Mouse (Mus musculus) brown adipose tissue, adult 24 weeks (tissue): Measurements from ENCODE around the gene Coq9. TPM values are rescaled to one million over a fixed set of nuclear protein-coding genes. Genes with fewer than 3 reads are reported as not detected.
"Not testable (repeated sequence)": the region's sequence is repeated elsewhere in the genome, so short reads cannot be mapped to it uniquely, and the experiment has no call there.

Experiments used
- H3K27ac ChIP-seq: fragments of 200-500 bp; replicated peaks from 2 replicates; pipeline ENCODE4 v1.5.1; 2012; ENCODE audit warnings: low read depth, mild to moderate bottlenecking, low read length
- H3K4me1 ChIP-seq: fragments of 200-500 bp; 2 replicates; pipeline ENCODE4 v1.6.1; 2012; ENCODE audit warnings: low read length, mixed read lengths; ENCODE audit not compliant: control insufficient read depth, insufficient read depth, insufficient read length
- H3K4me3 ChIP-seq: fragments of 200-500 bp; 2 replicates; pipeline ENCODE4 v1.5.1; 2012; ENCODE audit warnings: low read depth, mild to moderate bottlenecking, low read length, moderate library complexity; ENCODE audit not compliant: insufficient read depth
- polyA plus RNA-seq: library from polyadenylated mRNA; stranded (reverse); fragments of >200 nt; gene quantifications from 2 replicates; pipeline ENCODE4 v1.2.4, GENCODE M21; 2012; ENCODE audit not compliant: missing spikeins, insufficient read depth, insufficient read length

The Coq9 gene
- polyA plus RNA-seq, 1 experiment = 387 TPM

GRCm38 (mm10) chr8:94811654-94812053 lies 26.5 kb upstream of the Coq9 start:
- Histone ChIP-seq H3K4me1 (no peaks in the 10 kb centered on the region), H3K27ac (no peak overlapping the region), H3K4me3 (no peak overlapping the region)

GRCm38 (mm10) chr8:94812645-94813098 lies 25.4 kb upstream of the Coq9 start:
- Histone ChIP-seq H3K4me3 (no peak overlapping the region), H3K27ac (no peak overlapping the region), H3K4me1 (no peaks in the 10 kb centered on the region)

GRCm38 (mm10) chr8:94814556-94814955 lies 23.6 kb upstream of the Coq9 start:
- Histone ChIP-seq H3K4me1 (no peaks in the 10 kb centered on the region), H3K27ac (no peak overlapping the region), H3K4me3 (no peak overlapping the region)

GRCm38 (mm10) chr8:94817933-94818332 lies 20.2 kb upstream of the Coq9 start:
- Histone ChIP-seq H3K4me3 (no peak overlapping the region), H3K4me1 (no peaks in the 10 kb centered on the region), H3K27ac (no peak overlapping the region)

GRCm38 (mm10) chr8:94819671-94820179 lies 18.4 kb upstream of the Coq9 start:
- H3K27ac ChIP-seq = no peak overlapping the region
- H3K4me3 ChIP-seq = no peak overlapping the region
- no peaks in the 10 kb centered on the region for H3K4me1 ChIP-seq

- no peaks in the 10 kb centered on the region for H3K4me1 ChIP-seq
- H3K27ac ChIP-seq = no peak overlapping the region
- no peak overlapping the region for H3K4me3 ChIP-seq
Measured at GRCm38 (mm10) chr8:94820553-94820952, 17.6 kb upstream of the Coq9 start.

- H3K27ac ChIP-seq = no peak overlapping the region
- H3K4me3 ChIP-seq = no peak overlapping the region
- no peaks in the 10 kb centered on the region for H3K4me1 ChIP-seq
Measured at GRCm38 (mm10) chr8:94821381-94821780, 16.7 kb upstream of the Coq9 start.

GRCm38 (mm10) chr8:94822637-94823560 lies 15.2 kb upstream of the Coq9 start:
- Histone ChIP-seq H3K4me3 (no peak overlapping the region), H3K27ac (no peak overlapping the region), H3K4me1 (no peaks in the 10 kb centered on the region)

GRCm38 (mm10) chr8:94825170-94825569 lies 13.0 kb upstream of the Coq9 start:
- H3K4me3 ChIP-seq = no peak overlapping the region
- H3K4me1 ChIP-seq = no peaks in the 10 kb centered on the region

GRCm38 (mm10) chr8:94826210-94826609 lies 11.9 kb upstream of the Coq9 start:
- Histone ChIP-seq H3K27ac (no peak overlapping the region), H3K4me1 (no peaks in the 10 kb centered on the region)

More at GRCm38 (mm10) chr8:94825170-94825569, 13.0 kb upstream of the Coq9 start:
- no peak overlapping the region for H3K27ac ChIP-seq

GRCm38 (mm10) chr8:94828284-94828683 lies 9.8 kb upstream of the Coq9 start:
- H3K4me1 ChIP-seq = no peaks in the 10 kb centered on the region
- H3K4me3 ChIP-seq = no peak overlapping the region
- H3K27ac ChIP-seq = no peak overlapping the region

More at GRCm38 (mm10) chr8:94826210-94826609, 11.9 kb upstream of the Coq9 start:
- no peak overlapping the region for H3K4me3 ChIP-seq

- H3K4me3 ChIP-seq, H3K4me1 ChIP-seq: not testable (repeated sequence)
- H3K27ac ChIP-seq = 0 out of 2 replicates have a peak overlapping the region, but pooled peaks have one; percentile 42
Measured at GRCm38 (mm10) chr8:94833901-94834405, 4.2 kb upstream of the Coq9 start.

GRCm38 (mm10) chr8:94835751-94836150 lies 2.4 kb upstream of the Coq9 start:
- not testable (repeated sequence) for H3K4me1 ChIP-seq
- Histone ChIP-seq H3K4me3 (peak overlapping the region; percentile 71), H3K27ac (peak overlapping the region; percentile 69)

GRCm38 (mm10) chr8:94836456-94837240 lies 1.5 kb upstream of the Coq9 start:
- peak overlapping the region; percentile 96 for H3K27ac ChIP-seq

GRCm38 (mm10) chr8:94838600-94838999 lies 479 bp downstream of the Coq9 start:
- H3K4me3 ChIP-seq = peak overlapping the region; percentile 84
- H3K4me1 ChIP-seq = no peaks in the 10 kb centered on the region
- peak overlapping the region; percentile 97 for H3K27ac ChIP-seq

More at GRCm38 (mm10) chr8:94836456-94837240, 1.5 kb upstream of the Coq9 start:
- Histone ChIP-seq H3K4me3 (peak overlapping the region; percentile 71), H3K4me1 (no peaks in the 10 kb centered on the region)
